Mouse (Mus musculus): ENCODE results near the gene Ptpra.

DNA sequence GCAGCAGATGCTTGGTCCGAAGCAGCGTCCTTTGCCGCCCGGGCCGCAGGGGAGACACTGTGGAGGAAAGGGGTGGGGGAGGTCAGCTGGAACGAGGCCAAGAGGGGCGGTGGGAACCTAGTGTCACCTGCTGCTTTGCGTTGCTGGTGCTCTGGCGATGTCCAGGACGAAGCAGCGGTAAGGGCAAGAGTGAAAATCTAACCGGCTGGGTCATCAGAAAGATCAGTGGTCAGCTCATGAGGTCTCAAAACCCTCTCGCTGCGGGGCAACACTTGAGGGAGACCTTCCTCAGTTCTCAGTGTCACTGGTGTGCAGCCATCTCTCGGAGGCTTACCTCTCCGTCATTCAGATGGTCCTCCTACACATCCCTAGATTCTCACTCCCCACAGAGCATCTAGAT is 131.1 kb downstream of the Ptpra start:
- TF ChIP-seq CTCF (IDR thresholded peaks at IDR 0.05) = no peak
- no peak for TF ChIP-seq POLR2A (IDR thresholded peaks at IDR 0.05; ENCODE audit: insufficient read depth, low read depth, low read length)
- TF ChIP-seq EP300 (IDR thresholded peaks at IDR 0.05; ENCODE audit: insufficient read depth, low read depth, low read length) = no peak
